Mouse (Mus musculus) adrenal gland, adult 10 weeks (tissue): ENCODE data around the gene Gabrg2. TPM values are rescaled to one million over a fixed set of nuclear protein-coding genes. Genes with fewer than 3 reads are reported as not detected.

ENCODE experiments used
- polyA plus RNA-seq: library from polyadenylated mRNA; stranded (reverse); fragments of 350-450 nt; fragmentation: Illumina TruSeq; extraction: RNeasy Lipid Tissue Mini Kit (QIAGEN cat#74804); gene quantifications from one replicate; pipeline ENCODE4 v1.2.3, GENCODE M21; 2014; ENCODE audit warnings: low read depth, low replicate concordance

The Gabrg2 gene
- 11.2 TPM for polyA plus RNA-seq

GRCm38 (mm10) chr11:42000190-42001098 is at the start of gene Gabrg2:
Gene Gabrg2 (minus strand): TSS chr11:42000857.

Other genes starting within 250 kb of the Gabrg2 start
- gene Gabra1, start 182.1 kb upstream of the Gabrg2 start, polyA plus RNA-seq = not detected